Mouse (Mus musculus) liver, postnatal 0 days (tissue): ENCODE data around the gene Thegl. TPM values are rescaled to one million over a fixed set of nuclear protein-coding genes. Genes with fewer than 3 reads are reported as not detected.

Experiments
- ATAC-seq: fragments of 200-750 bp; cut with Nextera tagmentation; 2 replicates; pipeline ENCODE4 v1.8.0; 2017; ENCODE audit warnings: mild to moderate bottlenecking, moderate library complexity
- DNase-seq: peaks from one replicate; pipeline ENCODE4 v3.0.0-alpha.2; 2016
- H3K27ac ChIP-seq: fragments of 300-500 bp; sonication (generic); 2 replicates; pipeline ENCODE4 v1.5.1; 2014; ENCODE audit warnings: antibody characterized with exemption, moderate library complexity, mild to moderate bottlenecking, low read depth
- H3K27me3 ChIP-seq: fragments of 300-500 bp; sonication (generic); 2 replicates; pipeline ENCODE4 v1.6.1; 2014; ENCODE audit warnings: low read length, control low read depth, mixed read lengths; ENCODE audit not compliant: insufficient read depth
- H3K36me3 ChIP-seq: fragments of 300-500 bp; sonication (generic); replicated peaks from 2 replicates; pipeline ENCODE4 v1.6.1; 2014; ENCODE audit warnings: mild to moderate bottlenecking, control low read depth, low read length, moderate library complexity, mixed read lengths; ENCODE audit not compliant: insufficient read depth
- H3K4me1 ChIP-seq: fragments of 300-500 bp; sonication (generic); 2 replicates; pipeline ENCODE4 v1.6.1; 2014; ENCODE audit warnings: antibody characterized with exemption, mild to moderate bottlenecking, control low read depth; ENCODE audit not compliant: insufficient read depth
- H3K4me2 ChIP-seq: fragments of 300-500 bp; sonication (generic); 2 replicates; pipeline ENCODE4 v1.6.1; 2014; ENCODE audit warnings: low read depth, mild to moderate bottlenecking, low read length, moderate library complexity, mixed read lengths
- H3K4me3 ChIP-seq: fragments of 300-500 bp; sonication (generic); 2 replicates; pipeline ENCODE4 v1.5.1; 2014; ENCODE audit warnings: low read depth, low read length
- H3K9ac ChIP-seq: fragments of 300-500 bp; sonication (generic); replicated peaks from 2 replicates; pipeline ENCODE4 v1.6.1; 2014; ENCODE audit warnings: mild to moderate bottlenecking, moderate library complexity
- H3K9me3 ChIP-seq: fragments of 300-500 bp; sonication (generic); 2 replicates; pipeline ENCODE4 v1.6.1; 2016; ENCODE audit warnings: mild to moderate bottlenecking, control low read depth, low read length, mixed read lengths
- CTCF ChIP-seq: sonication (generic); IDR thresholded peaks from 2 replicates; pipeline ENCODE4 v1.5.1; 2016; ENCODE audit warnings: antibody characterized with exemption, low read depth
- EP300 ChIP-seq: IDR thresholded peaks from 2 replicates; pipeline ENCODE4 v1.6.1; 2016; ENCODE audit warnings: antibody characterized with exemption, low read depth, mild to moderate bottlenecking
- WGBS: fragments of 180-500 bp; shearing (Covaris S2); extraction: QIAGEN DNeasy Blood & Tissue Kit; methylation state at CpG from one replicate; pipeline ENCODE4 v1.1.7; 2014; ENCODE audit not compliant: insufficient replicate concordance; 5-methylcytosine and 5-hydroxymethylcytosine counted together
- polyA plus RNA-seq: library from polyadenylated mRNA; unstranded; fragments of >200 nt; fragmentation: Nextera tagmentation; extraction: Ambion mirVana; gene quantifications from 2 replicates; pipeline ENCODE4 v1.2.1, GENCODE M21; 2015

Gene Thegl
- polyA plus RNA-seq, 1 experiment from 2014 or later = 0.19 TPM

DNA sequence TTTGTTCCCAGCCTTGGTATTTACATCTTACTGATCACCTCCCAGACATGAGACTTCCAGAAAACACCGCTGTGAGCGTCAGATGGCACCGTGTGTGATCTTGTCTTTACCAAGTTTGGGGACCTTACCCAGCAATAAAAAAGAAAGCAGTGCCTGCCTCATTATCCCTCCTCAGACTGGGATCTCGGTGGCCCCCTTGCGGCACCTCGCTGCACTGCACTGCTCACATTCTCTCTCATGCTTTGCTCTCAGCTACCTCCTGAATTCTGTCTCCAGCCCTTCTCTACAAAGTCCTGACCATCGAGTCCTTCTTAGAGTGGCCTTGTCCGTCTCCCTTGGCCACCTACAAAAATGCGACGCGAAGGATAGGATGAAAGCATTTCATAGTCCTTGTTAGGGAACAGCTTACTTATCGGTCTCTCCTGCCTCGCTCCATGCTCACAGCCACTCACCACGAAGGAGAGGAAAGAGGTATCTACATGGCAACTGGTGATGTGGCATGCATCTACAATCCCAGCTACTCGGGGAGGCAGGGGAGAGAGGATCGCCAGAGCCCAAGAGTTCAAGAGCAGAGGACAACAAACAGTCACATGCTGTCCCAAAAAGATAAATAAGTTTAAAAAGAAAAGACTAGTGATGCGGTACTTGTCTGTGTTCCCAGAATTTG is 45.7 kb downstream of the Thegl start:
- Histone ChIP-seq H3K4me3 (no peak overlapping the region), H3K27ac (no peak overlapping the region), H3K9ac (no peak overlapping the region), H3K36me3 (no peaks in the 10 kb centered on the region), H3K4me1 (no peaks in the 10 kb centered on the region), H3K27me3 (no peaks in the 10 kb centered on the region), H3K9me3 (no peaks in the 10 kb centered on the region), H3K4me2 (peak overlapping the region; percentile 5; the same call in 1 of the 2 replicates)
- 25% methylated on average over 17 of the region's 17 CpGs for WGBS
- ATAC-seq (peak; percentile 54), DNase-seq (peak; percentile 75)
- TF ChIP-seq EP300 (no peak), CTCF (peak; percentile 93)

DNA sequence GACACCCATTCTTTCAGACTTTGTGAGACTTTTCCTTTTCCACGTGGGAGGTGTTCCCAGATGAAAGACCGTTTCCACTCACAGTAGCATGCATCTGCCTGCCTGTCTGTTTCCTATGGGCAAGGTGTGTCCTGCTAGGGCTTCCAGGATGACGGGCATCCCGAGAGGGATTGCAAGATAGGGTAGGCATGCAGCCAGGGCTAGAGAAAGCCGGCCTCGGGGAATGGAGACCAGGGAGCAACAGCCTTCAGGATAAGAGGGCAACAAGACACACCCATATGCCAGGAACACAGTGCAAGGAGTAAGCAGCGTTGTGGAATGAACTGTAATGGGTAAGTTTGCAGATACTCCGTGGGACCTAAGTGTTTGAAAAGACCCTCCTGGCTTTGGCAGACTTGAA is 51.5 kb downstream of the Thegl start:
- DNase-seq (no peak), ATAC-seq (no peak)
- no peak overlapping the region for H3K9ac ChIP-seq
- TF ChIP-seq EP300 (no peak), CTCF (no peak)
- no peaks in the 10 kb centered on the region for H3K4me1 ChIP-seq
- no peak overlapping the region for H3K4me3 ChIP-seq
- no peaks in the 10 kb centered on the region for H3K36me3 ChIP-seq
- H3K27ac ChIP-seq = no peak overlapping the region
- no peaks in the 10 kb centered on the region for H3K27me3 ChIP-seq
- no peak overlapping the region for H3K4me2 ChIP-seq
- 77% methylated on average over 8 of the region's 8 CpGs for WGBS
- H3K9me3 ChIP-seq = no peaks in the 10 kb centered on the region

DNA sequence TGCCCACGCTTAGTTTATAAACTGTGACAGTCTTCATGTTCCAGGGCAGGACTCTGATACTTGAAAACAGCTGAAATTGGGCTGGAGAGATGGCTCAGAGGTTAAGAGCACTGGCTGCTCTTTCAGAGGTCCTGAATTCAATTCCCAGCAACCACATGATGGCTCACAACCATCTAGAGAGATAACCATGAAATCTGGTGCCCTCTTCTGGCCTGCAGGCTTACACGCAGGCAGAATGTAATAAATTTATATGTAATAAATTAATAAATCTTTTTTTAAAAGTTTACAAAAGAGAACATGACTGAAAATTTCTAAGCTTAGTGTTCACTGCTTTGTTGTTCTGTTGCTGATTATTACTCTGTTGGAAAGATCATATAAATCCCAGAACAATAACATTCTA is 55.2 kb downstream of the Thegl start:
- H3K9me3 ChIP-seq = no peaks in the 10 kb centered on the region
- no peak for DNase-seq
- ATAC-seq = no peak
- H3K27me3 ChIP-seq = no peaks in the 10 kb centered on the region
- H3K4me3 ChIP-seq = no peak overlapping the region
- no peak overlapping the region for H3K4me2 ChIP-seq
- WGBS = 69% methylated on average over 2 of the region's 2 CpGs
- H3K27ac ChIP-seq = no peak overlapping the region
- no peak overlapping the region for H3K9ac ChIP-seq
- no peaks in the 10 kb centered on the region for H3K36me3 ChIP-seq
- no peaks in the 10 kb centered on the region for H3K4me1 ChIP-seq
- TF ChIP-seq CTCF (peak; percentile 44; the same call in 1 of the 2 replicates), EP300 (no peak)

DNA sequence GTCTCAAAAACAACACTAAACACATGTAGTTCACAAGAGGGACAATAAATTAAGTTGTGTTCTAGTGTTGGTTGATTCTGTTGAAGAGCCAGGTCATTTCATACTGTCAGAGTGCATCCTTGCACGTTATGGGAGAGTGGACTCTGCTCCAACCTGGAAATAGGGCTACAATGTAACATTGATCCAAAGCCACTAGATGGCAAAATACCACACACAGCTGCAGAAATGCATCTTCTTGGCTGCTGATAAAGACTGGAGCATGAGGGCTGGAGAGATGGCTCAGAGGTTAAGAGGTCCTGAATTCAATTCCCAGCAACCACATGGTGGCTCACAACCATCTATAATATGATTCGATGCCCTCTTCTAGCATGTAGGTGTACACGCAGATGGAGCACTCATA is 55.8 kb downstream of the Thegl start:
- no peaks in the 10 kb centered on the region for H3K36me3 ChIP-seq
- peak; percentile 45 for TF ChIP-seq CTCF
- no peak for TF ChIP-seq EP300
- no peak overlapping the region for H3K9ac ChIP-seq
- H3K4me3 ChIP-seq = no peak overlapping the region
- no peak overlapping the region for H3K27ac ChIP-seq
- ATAC-seq (no peak), DNase-seq (no peak)
- H3K9me3 ChIP-seq = no peaks in the 10 kb centered on the region
- H3K4me2 ChIP-seq = no peak overlapping the region
- WGBS = 72% methylated on average over 3 of the region's 3 CpGs
- H3K27me3 ChIP-seq = no peaks in the 10 kb centered on the region
- no peaks in the 10 kb centered on the region for H3K4me1 ChIP-seq

- Histone ChIP-seq H3K27ac (no peak overlapping the region), H3K9me3 (no peaks in the 10 kb centered on the region), H3K9ac (no peak overlapping the region), H3K4me2 (no peak overlapping the region), H3K4me3 (no peak overlapping the region), H3K36me3 (no peaks in the 10 kb centered on the region), H3K27me3 (no peaks in the 10 kb centered on the region), H3K4me1 (no peaks in the 10 kb centered on the region)
- no peak for DNase-seq
- TF ChIP-seq EP300 = no peak
- TF ChIP-seq CTCF = no peak
- ATAC-seq = no peak
- WGBS = 76% methylated on average over 8 of the region's 8 CpGs
Observed at GRCm38 (mm10) chr5:77073794-77074193, 58.0 kb downstream of the Thegl start.

DNA sequence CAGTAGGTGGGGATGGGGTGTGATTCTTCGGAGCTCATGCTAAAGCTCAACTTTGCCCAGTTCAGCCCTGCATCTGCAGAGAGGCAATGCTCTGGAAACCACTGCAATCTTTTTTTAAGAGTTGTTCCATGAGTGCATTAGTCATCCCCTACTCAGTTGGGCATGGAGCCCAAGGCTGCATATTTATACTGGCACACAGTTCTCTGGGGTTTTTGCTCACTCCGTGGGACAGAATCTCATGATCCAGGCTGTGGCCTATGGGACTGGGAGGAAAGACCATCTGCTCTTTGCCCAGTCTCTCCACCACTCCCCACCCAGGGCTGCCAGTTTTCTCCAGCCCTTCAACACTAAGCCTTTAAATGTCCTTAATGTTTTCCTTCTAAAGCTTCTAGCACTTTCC is 59.1 kb downstream of the Thegl start:
- ATAC-seq = no peak
- H3K4me2 ChIP-seq = no peak overlapping the region

DNA sequence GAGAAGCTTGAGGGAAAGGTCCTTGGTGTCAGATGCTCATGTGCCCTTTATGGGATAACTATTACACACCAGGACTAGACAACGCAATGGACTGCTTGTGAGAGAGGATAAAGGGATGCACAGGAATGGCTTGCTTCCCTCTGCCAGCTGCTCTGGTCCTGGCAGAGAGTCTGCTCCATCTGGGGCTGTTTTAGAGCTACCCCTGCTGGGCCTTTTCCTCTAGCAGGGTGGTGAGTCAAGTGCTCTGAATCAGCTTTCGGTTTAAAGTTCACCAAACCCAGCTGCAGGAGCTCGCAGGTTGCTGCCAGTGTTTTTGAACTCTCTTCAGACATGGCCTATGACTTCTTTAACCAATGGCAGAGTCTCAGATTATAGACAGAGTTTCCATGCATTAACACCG is 60.1 kb downstream of the Thegl start:
- 85% methylated on average over 4 of the region's 4 CpGs for WGBS
- no peaks in the 10 kb centered on the region for H3K4me1 ChIP-seq
- H3K9me3 ChIP-seq = no peaks in the 10 kb centered on the region
- DNase-seq (no peak), ATAC-seq (no peak)
- no peak overlapping the region for H3K27ac ChIP-seq
- H3K4me3 ChIP-seq = no peak overlapping the region
- no peaks in the 10 kb centered on the region for H3K36me3 ChIP-seq
- TF ChIP-seq EP300 (no peak), CTCF (no peak)
- H3K27me3 ChIP-seq = no peaks in the 10 kb centered on the region
- H3K9ac ChIP-seq = no peak overlapping the region
- no peak overlapping the region for H3K4me2 ChIP-seq

More for the DNA sequence above, 59.1 kb downstream of the Thegl start:
- Histone ChIP-seq H3K4me3 (no peak overlapping the region), H3K9ac (no peak overlapping the region), H3K27ac (no peak overlapping the region), H3K27me3 (no peaks in the 10 kb centered on the region), H3K36me3 (no peaks in the 10 kb centered on the region), H3K9me3 (no peaks in the 10 kb centered on the region), H3K4me1 (no peaks in the 10 kb centered on the region)
- 88% methylated on average over 2 of the region's 2 CpGs for WGBS
- DNase-seq = no peak
- TF ChIP-seq EP300 (no peak), CTCF (no peak)
